In genomic region chr6:65849127-65849526, GRCm38 (mm10) we compare ENCODE assay signal across 34 mouse cellular contexts.
DNase-seq lines count a peak whose midpoint lies in the region; ATAC-seq lines count a peak whose summit lies in the region.
"Had no signal": no experiment of that assay in that cellular context is flagged by ENCODE, and none has a peak within 500 bp of the region (broad histone marks: within the 10 kb centered on the region; RNA-seq: fewer than 3 reads in every experiment).

No protein-coding gene starts in this region.

- 0 out of 2 replicates have a peak, but pooled peaks cover 4% of the 10 kb centered on the region for H3K9me3 ChIP-seq in embryonic facial prominence, embryonic 14.5 days (ENCODE audit: control insufficient read depth, low read length)
- no peaks in the 10 kb centered on the region for H3K9me3 ChIP-seq in embryonic facial prominence, embryonic 10.5 days
- H3K9me3 ChIP-seq in neural tube, embryonic 13.5 days = no peaks in the 10 kb centered on the region
- 0 out of 2 replicates have a peak, but pooled peaks cover 2% of the 10 kb centered on the region for H3K9me3 ChIP-seq in neural tube, embryonic 15.5 days (replicated peaks)
- H3K9me3 ChIP-seq: embryonic facial prominence, embryonic 12.5 days; forebrain, embryonic 10.5 days; G1E; kidney, embryonic 15.5 days; limb, embryonic 12.5 days; liver, embryonic 15.5 days; lung, embryonic 15.5 days; midbrain, embryonic 12.5 days; neural tube, embryonic 12.5 days had no signal

- H3K9ac ChIP-seq in embryonic facial prominence, embryonic 14.5 days (ENCODE audit: low read depth, low read length) = no peak overlapping the region
- no peak overlapping the region for H3K9ac ChIP-seq in neural tube, embryonic 13.5 days
- H3K9ac ChIP-seq in neural tube, embryonic 15.5 days (replicated peaks) = no peak overlapping the region
- H3K9ac ChIP-seq: embryonic facial prominence, embryonic 12.5 days; kidney, embryonic 15.5 days; limb, embryonic 12.5 days; liver, embryonic 15.5 days; lung, embryonic 15.5 days; midbrain, embryonic 12.5 days; neural tube, embryonic 12.5 days had no signal

- 59% methylated on average over 4 of the region's 4 CpGs for WGBS in embryonic facial prominence, embryonic 14.5 days
- WGBS in embryonic facial prominence, embryonic 10.5 days = 82% methylated on average over 4 of the region's 4 CpGs
- WGBS in neural tube, embryonic 13.5 days = 52% methylated on average over 4 of the region's 4 CpGs
- 44% methylated on average over 4 of the region's 4 CpGs for WGBS in neural tube, embryonic 15.5 days

- 0 out of 2 replicates have a peak overlapping the region, but pooled peaks have one; percentile 7 for H3K27ac ChIP-seq in embryonic facial prominence, embryonic 14.5 days (replicated peaks; ENCODE audit: low read depth, low read length)
- H3K27ac ChIP-seq in embryonic facial prominence, embryonic 10.5 days (replicated peaks) = no peak overlapping the region
- no peak overlapping the region for H3K27ac ChIP-seq in neural tube, embryonic 13.5 days (replicated peaks)
- H3K27ac ChIP-seq in neural tube, embryonic 15.5 days (replicated peaks) = no peak overlapping the region
- H3K27ac ChIP-seq: embryonic facial prominence, embryonic 12.5 days; forebrain, embryonic 10.5 days; gastrocnemius, adult 2 months; kidney, embryonic 15.5 days; limb, embryonic 12.5 days; liver, embryonic 15.5 days; lung, embryonic 15.5 days; midbrain, embryonic 12.5 days; neural tube, embryonic 12.5 days had no signal

- ATAC-seq in embryonic facial prominence, embryonic 14.5 days (ENCODE audit: low read depth) = peak; percentile 57; the same call in 1 of the 2 replicates
- peak; percentile 71; the same call in 1 of the 2 replicates for ATAC-seq in neural tube, embryonic 13.5 days (ENCODE audit: low read depth)
- peak; percentile 45; the same call in 1 of the 2 replicates for ATAC-seq in neural tube, embryonic 15.5 days (ENCODE audit: low FRiP score)
- ATAC-seq: activated CD4-positive, CD25-positive, alpha-beta regulatory T cell, adult 4 months; forebrain, embryonic 16.5 days; inflammation-experienced regulatory T-cells, adult 6 months had no signal

- H3K4me2 ChIP-seq in embryonic facial prominence, embryonic 14.5 days (ENCODE audit: low read depth, low read length) = no peak overlapping the region
- H3K4me2 ChIP-seq in neural tube, embryonic 13.5 days = no peak overlapping the region
- H3K4me2 ChIP-seq in neural tube, embryonic 15.5 days = no peak overlapping the region
- H3K4me2 ChIP-seq: embryonic facial prominence, embryonic 12.5 days; heart, embryonic 11.5 days; kidney, embryonic 15.5 days; limb, embryonic 12.5 days; liver, embryonic 15.5 days; lung, embryonic 15.5 days; midbrain, embryonic 12.5 days; neural tube, embryonic 12.5 days had no signal

- no peaks in the 10 kb centered on the region for H3K4me1 ChIP-seq in embryonic facial prominence, embryonic 14.5 days (ENCODE audit: control insufficient read depth, insufficient read depth, low read length)
- H3K4me1 ChIP-seq in embryonic facial prominence, embryonic 10.5 days = peaks cover 1% of the 10 kb centered on the region; the same call in 1 of the 2 replicates
- peaks cover 9% of the 10 kb centered on the region for H3K4me1 ChIP-seq in neural tube, embryonic 13.5 days (replicated peaks)
- H3K4me1 ChIP-seq in neural tube, embryonic 15.5 days = no peaks in the 10 kb centered on the region
- H3K4me1 ChIP-seq: kidney, embryonic 15.5 days; liver, embryonic 15.5 days; lung, embryonic 15.5 days; neural tube, embryonic 12.5 days had no signal

- peak; percentile 44 for DNase-seq in embryonic facial prominence, embryonic 14.5 days (ENCODE audit: low spot score)
- no peak for DNase-seq in embryonic facial prominence, embryonic 10.5 days (ENCODE audit: low spot score)
- DNase-seq in layer of hippocampus, adult 9-11 months = peak; percentile 14
- no peak for DNase-seq in layer of hippocampus, postnatal 25 days (ENCODE audit: extremely low spot score in 1 of 2, low spot score in 1 of 2)
- no peak for DNase-seq in neural tube, embryonic 10.5 days (ENCODE audit: extremely low spot score, low spot score)
- DNase-seq in embryo, embryonic 10 days (ENCODE audit: low spot score) = no peak
- DNase-seq: adrenal gland, adult 2 months; adrenal gland, postnatal 36 days; cerebellum, adult 18-20 months; gastrocnemius, adult 2 months; gastrocnemius, postnatal 36 days; heart, adult 18-20 months; heart, postnatal 36 days; kidney, adult 18-20 months; kidney, postnatal 25 days; lung, postnatal 36 days; retina, postnatal 1 day; right cerebral cortex, postnatal 14 days; thymus, postnatal 25 days had no signal

- H3K36me3 ChIP-seq in embryonic facial prominence, embryonic 14.5 days (ENCODE audit: control insufficient read depth, insufficient read depth, low read length) = no peaks in the 10 kb centered on the region
- no peaks in the 10 kb centered on the region for H3K36me3 ChIP-seq in embryonic facial prominence, embryonic 10.5 days (replicated peaks)
- no peaks in the 10 kb centered on the region for H3K36me3 ChIP-seq in neural tube, embryonic 13.5 days
- no peaks in the 10 kb centered on the region for H3K36me3 ChIP-seq in neural tube, embryonic 15.5 days
- H3K36me3 ChIP-seq: embryonic facial prominence, embryonic 12.5 days; forebrain, embryonic 10.5 days; G1E; kidney, embryonic 15.5 days; limb, embryonic 12.5 days; liver, embryonic 15.5 days; lung, embryonic 15.5 days; midbrain, embryonic 12.5 days; neural tube, embryonic 12.5 days had no signal

- no peaks in the 10 kb centered on the region for H3K27me3 ChIP-seq in embryonic facial prominence, embryonic 14.5 days (replicated peaks; ENCODE audit: control insufficient read depth, insufficient read depth, low read length)
- no peaks in the 10 kb centered on the region for H3K27me3 ChIP-seq in embryonic facial prominence, embryonic 10.5 days (replicated peaks; ENCODE audit: low read depth, poor library complexity, severe bottlenecking)
- no peaks in the 10 kb centered on the region for H3K27me3 ChIP-seq in neural tube, embryonic 13.5 days
- H3K27me3 ChIP-seq in neural tube, embryonic 15.5 days (replicated peaks) = no peaks in the 10 kb centered on the region
- H3K27me3 ChIP-seq: embryonic facial prominence, embryonic 12.5 days; kidney, embryonic 15.5 days; limb, embryonic 12.5 days; liver, embryonic 15.5 days; lung, embryonic 15.5 days; midbrain, embryonic 12.5 days; neural tube, embryonic 12.5 days had no signal

- no peak overlapping the region for H3K4me3 ChIP-seq in embryonic facial prominence, embryonic 14.5 days (ENCODE audit: low read depth, low read length)
- no peak overlapping the region for H3K4me3 ChIP-seq in embryonic facial prominence, embryonic 10.5 days
- H3K4me3 ChIP-seq in neural tube, embryonic 13.5 days = no peak overlapping the region
- no peak overlapping the region for H3K4me3 ChIP-seq in neural tube, embryonic 15.5 days (replicated peaks)
- H3K4me3 ChIP-seq: embryonic facial prominence, embryonic 12.5 days; forebrain, embryonic 10.5 days; gastrocnemius, adult 2 months; kidney, embryonic 15.5 days; limb, embryonic 12.5 days; liver, embryonic 15.5 days; lung, embryonic 15.5 days; midbrain, embryonic 12.5 days; neural tube, embryonic 12.5 days had no signal

Comparison
In these comparisons a context has a peak if more than half of its experiments do, and no peak if none do; other contexts are left out.
1. DNase-seq: peak in embryonic facial prominence, embryonic 14.5 days (single experiment) and layer of hippocampus, adult 9-11 months (single experiment); none in embryonic facial prominence, embryonic 10.5 days (single experiment), layer of hippocampus, postnatal 25 days (0 of 2), neural tube, embryonic 10.5 days (single experiment) and embryo, embryonic 10 days (single experiment).
2. Peak in every context shown above with its lines, with median percentiles within 50 percentile points of each other: ATAC-seq.